Mouse (Mus musculus) forebrain, embryonic 13.5 days (tissue): Measurements from ENCODE around the gene D6Wsu163e. TPM values are rescaled to one million over a fixed set of nuclear protein-coding genes. Genes with fewer than 3 reads are reported as not detected.

Source experiments
- ATAC-seq: fragments of 200-750 bp; cut with Nextera tagmentation; 2 replicates; pipeline ENCODE4 v1.8.0; 2017
- H3K27ac ChIP-seq: fragments of 300-500 bp; sonication (generic); 2 replicates; pipeline ENCODE4 v1.5.1; 2015; ENCODE audit warnings: inconsistent platforms, mild to moderate bottlenecking, moderate library complexity
- H3K27me3 ChIP-seq: fragments of 300-500 bp; sonication (generic); 2 replicates; pipeline ENCODE4 v1.6.1; 2015; ENCODE audit warnings: mild to moderate bottlenecking, inconsistent platforms
- H3K36me3 ChIP-seq: fragments of 300-500 bp; sonication (generic); 2 replicates; pipeline ENCODE4 v1.6.1; 2015; ENCODE audit warnings: mild to moderate bottlenecking, inconsistent platforms; ENCODE audit not compliant: poor library complexity, severe bottlenecking
- H3K4me1 ChIP-seq: fragments of 300-500 bp; sonication (generic); 2 replicates; pipeline ENCODE4 v1.6.1; 2015; ENCODE audit warnings: inconsistent platforms
- H3K4me2 ChIP-seq: fragments of 300-500 bp; sonication (generic); 2 replicates; pipeline ENCODE4 v1.6.1; 2015; ENCODE audit warnings: inconsistent platforms, mild to moderate bottlenecking, moderate library complexity
- H3K4me3 ChIP-seq: fragments of 300-500 bp; sonication (generic); 2 replicates; pipeline ENCODE4 v1.5.1; 2015; ENCODE audit warnings: mild to moderate bottlenecking, inconsistent platforms
- H3K9ac ChIP-seq: fragments of 300-500 bp; sonication (generic); 2 replicates; pipeline ENCODE4 v1.6.1; 2015; ENCODE audit warnings: mild to moderate bottlenecking, inconsistent platforms
- H3K9me3 ChIP-seq: fragments of 300-500 bp; sonication (generic); replicated peaks from 2 replicates; pipeline ENCODE4 v1.6.1; 2016; ENCODE audit warnings: inconsistent platforms
- WGBS: fragments of 180-500 bp; shearing (Covaris S2); methylation state at CpG from one replicate; pipeline ENCODE4 v1.1.7; 2015; 5-methylcytosine and 5-hydroxymethylcytosine counted together
- polyA plus RNA-seq: library from polyadenylated mRNA; unstranded; fragments of >200 nt; fragmentation: Nextera tagmentation; extraction: Ambion mirVana; gene quantifications from 2 replicates; pipeline ENCODE4 v1.2.1, GENCODE M21; 2015

Gene D6Wsu163e
- polyA plus RNA-seq, 1 experiment from 2014 or later: 27.5 TPM

GRCm38 (mm10) chr6:127014906-127015770 is 75.4 kb downstream of the D6Wsu163e start, which contains the start of gene Fgf6:
TSS of gene Fgf6 (plus strand) at chr6:127015586.
- no peak within 1 kb of the TSS for H3K4me3 ChIP-seq
- no peak for ATAC-seq
- WGBS: 85% methylated on average over 26 of the region's 26 CpGs
- H3K36me3 ChIP-seq: no peaks in the 10 kb centered on the region
- no peak within 1 kb of the TSS for H3K9ac ChIP-seq
- peaks cover 8% of the 10 kb centered on the region for H3K27me3 ChIP-seq
- no peak within 1 kb of the TSS for H3K27ac ChIP-seq
- no peak within 1 kb of the TSS for H3K4me2 ChIP-seq
- no peaks in the 10 kb centered on the region for H3K9me3 ChIP-seq
- peaks cover 14% of the 10 kb centered on the region; the same call in 1 of the 2 replicates for H3K4me1 ChIP-seq

DNA sequence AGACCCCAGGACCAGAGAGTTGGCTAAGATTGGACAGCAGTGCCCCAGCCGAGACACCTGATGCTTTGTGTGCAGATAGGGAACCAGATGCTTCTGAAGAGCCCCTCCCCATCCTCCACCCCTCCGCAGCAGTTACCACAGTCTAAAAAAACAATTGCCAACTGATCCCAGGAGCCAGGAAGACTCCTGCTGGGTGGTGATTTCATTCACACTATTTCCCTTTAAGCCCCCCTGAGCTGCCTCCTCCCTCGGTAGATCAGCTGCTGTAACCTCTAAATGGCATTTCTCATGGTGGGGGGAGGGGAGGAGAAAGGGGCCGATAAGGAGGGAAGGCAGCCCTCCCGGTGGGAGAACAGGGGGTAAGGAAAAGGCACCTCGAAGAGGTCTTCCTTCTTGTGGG is 79.5 kb downstream of the D6Wsu163e start:
- Histone ChIP-seq H3K9me3 (no peaks in the 10 kb centered on the region), H3K36me3 (no peaks in the 10 kb centered on the region), H3K27ac (no peak overlapping the region), H3K4me1 (peaks cover 12% of the 10 kb centered on the region), H3K27me3 (peaks cover 12% of the 10 kb centered on the region), H3K4me3 (no peak overlapping the region), H3K4me2 (no peak overlapping the region), H3K9ac (no peak overlapping the region)
- no peak for ATAC-seq
- WGBS: 4% methylated on average over 6 of the region's 6 CpGs

DNA sequence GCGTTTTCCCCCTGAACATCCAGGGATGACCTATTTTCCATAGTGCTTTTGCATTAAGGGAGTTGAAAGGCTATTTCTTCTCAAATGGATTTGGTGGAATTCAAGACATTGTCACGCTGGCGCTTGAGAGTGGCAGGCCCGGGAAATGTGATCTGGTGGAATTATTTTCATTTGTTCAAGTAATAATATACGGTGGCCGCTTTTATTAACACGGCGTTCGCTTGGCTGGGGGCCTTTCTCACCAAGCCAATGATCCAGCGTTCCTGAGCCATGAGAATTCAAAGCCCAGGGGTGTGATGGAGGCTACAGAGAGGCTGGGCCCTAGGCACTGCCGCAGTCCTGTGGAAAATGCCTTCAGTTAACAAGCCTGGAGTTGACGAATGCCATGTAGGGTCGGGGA is 80.7 kb downstream of the D6Wsu163e start:
- H3K27me3 ChIP-seq: peaks cover 12% of the 10 kb centered on the region
- peaks cover 12% of the 10 kb centered on the region for H3K4me1 ChIP-seq
- H3K36me3 ChIP-seq: no peaks in the 10 kb centered on the region
- no peak overlapping the region for H3K4me2 ChIP-seq
- H3K27ac ChIP-seq: no peak overlapping the region
- no peak overlapping the region for H3K4me3 ChIP-seq
- no peaks in the 10 kb centered on the region for H3K9me3 ChIP-seq
- H3K9ac ChIP-seq: no peak overlapping the region
- 11% methylated on average over 13 of the region's 13 CpGs for WGBS
- ATAC-seq: no peak

- Histone ChIP-seq H3K27me3 (peaks cover 7% of the 10 kb centered on the region), H3K9ac (no peak overlapping the region), H3K36me3 (no peaks in the 10 kb centered on the region), H3K4me1 (peaks cover 9% of the 10 kb centered on the region), H3K27ac (no peak overlapping the region), H3K4me3 (no peak overlapping the region), H3K4me2 (no peak overlapping the region), H3K9me3 (no peaks in the 10 kb centered on the region)
- no peak for ATAC-seq
- 70% methylated on average over 7 of the region's 7 CpGs for WGBS
Observed at GRCm38 (mm10) chr6:127024836-127025235, 85.1 kb downstream of the D6Wsu163e start.

Other genes with a start within 250 kb of the D6Wsu163e start
- gene Kcna6, start 199.3 kb upstream of the D6Wsu163e start, polyA plus RNA-seq: 4.3 and 4.8 TPM in 2 replicates
- 193 and 203 TPM in 2 replicates for gene Ndufa9, start 90.8 kb upstream of the D6Wsu163e start, polyA plus RNA-seq
- gene Akap3, start 86.9 kb upstream of the D6Wsu163e start, polyA plus RNA-seq: 0.05 TPM in 1 of 2 replicates, not detected in the other
- gene Dyrk4, start 18.1 kb upstream of the D6Wsu163e start, polyA plus RNA-seq: 0.08 and 0.15 TPM in 2 replicates
- gene Rad51ap1, start 375 bp upstream of the D6Wsu163e start, polyA plus RNA-seq: 53.5 and 55.4 TPM in 2 replicates
- gene Fgf6, start 75.6 kb downstream of the D6Wsu163e start, polyA plus RNA-seq: not detected in 2 replicates
- not detected in 2 replicates for gene Fgf23, start 132.9 kb downstream of the D6Wsu163e start, polyA plus RNA-seq
- 6.6 and 7.0 TPM in 2 replicates for gene Tigar, start 169.6 kb downstream of the D6Wsu163e start, polyA plus RNA-seq
- 1,785 and 2,054 TPM in 2 replicates for gene Ccnd2, start 212.2 kb downstream of the D6Wsu163e start, polyA plus RNA-seq